Mouse (Mus musculus): ENCODE measurements around the gene Sfmbt1.

- TF ChIP-seq CTCF (IDR thresholded peaks at IDR 0.05; ENCODE audit: low read depth) (peak; percentile 55), EP300 (optimal IDR thresholded peaks at IDR 0.05) (no peak)
Measured at GRCm38 (mm10) chr14:30825476-30826131, 111.0 kb downstream of the Sfmbt1 start, which contains the start of gene Tmem110.
